Mouse (Mus musculus): ENCODE measurements around the gene Tmem217. TPM values are rescaled to one million over a fixed set of nuclear protein-coding genes. Genes with fewer than 3 reads are reported as not detected.

Tmem217 gene
- total and polyA plus RNA-seq, 3 experiments = 0.26 to 0.76 TPM; not detected in 1

DNA sequence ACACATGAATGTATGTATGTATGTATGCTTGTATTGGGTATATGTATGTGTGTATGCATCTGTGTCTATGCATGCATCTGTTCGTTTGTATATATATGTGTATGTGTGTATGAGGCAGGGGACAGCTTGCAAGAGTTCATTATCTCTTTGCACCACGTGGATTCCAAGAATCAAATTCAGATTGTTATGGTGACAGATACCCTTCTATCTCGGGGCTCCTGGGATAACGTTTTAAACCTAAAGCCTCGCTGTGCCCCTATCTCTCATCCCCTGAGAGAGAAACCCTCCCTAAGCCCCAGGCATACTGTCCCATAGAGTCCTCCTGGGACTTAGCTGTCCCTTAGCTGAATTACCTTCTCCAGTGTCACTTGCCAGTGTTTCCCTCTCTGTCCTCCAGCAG is 31.4 kb upstream of the Tmem217 start:
- Histone ChIP-seq H3K4me3 (replicated peaks in 1 of 3; ENCODE audit: low read depth in 2 of 3, low read length in 2 of 3, poor library complexity in 1 of 3) (no peak overlapping the region), H3K27ac (ENCODE audit: insufficient read depth, low read depth) (no peak overlapping the region), H3K79me2 (replicated peaks; ENCODE audit: control insufficient read depth, extremely low read depth, insufficient read depth, poor library complexity, severe bottlenecking) (no peaks in the 10 kb centered on the region), H3K27me3 (replicated peaks) (no peaks in the 10 kb centered on the region), H3K36me3 (replicated peaks in 1 of 2; ENCODE audit: control insufficient read depth in 1 of 2, insufficient read depth in 1 of 2, low read length in 1 of 2) (peaks cover 35 to 69% of the 10 kb centered on the region in 2 experiments), H3K9ac (ENCODE audit: insufficient read depth, low read depth) (no peak overlapping the region), H3K4me2 (ENCODE audit: insufficient read depth, low read depth, poor library complexity, severe bottlenecking) (no peak overlapping the region), H3K4me1 (ENCODE audit: control insufficient read depth in 1 of 2, insufficient read depth in 2 of 2) (peaks cover 0 to 17% of the 10 kb centered on the region in 2 experiments; a peak in 2 of 4 replicates), H3K9me3 (replicated peaks; ENCODE audit: low read length) (no peaks in the 10 kb centered on the region)
- DNase-seq (ENCODE audit: extremely low read depth) = no peak
- dilution Hi-C loops (cut with MboI; ENCODE audit: extremely low pct_ligation_motif_present, extremely low pct_unique_long_range_greater_than_20kb, low sequenced_read_pairs) = no loop called here
- in situ Hi-C loops (cut with MboI; ENCODE audit: low pct_ligation_motif_present, low pct_unique_long_range_greater_than_20kb, low sequenced_read_pairs) = no loop called here
- TF ChIP-seq JUND (conservative IDR thresholded peaks at IDR 0.05; ENCODE audit: low read depth, low read length) (no peak), UBTF (IDR thresholded peaks at IDR 0.05; ENCODE audit: low read depth, low read length) (no peak), SIN3A (IDR thresholded peaks at IDR 0.05; ENCODE audit: low read length) (no peak), MAZ (IDR thresholded peaks at IDR 0.05; ENCODE audit: low read depth, low read length) (no peak), MYC (IDR thresholded peaks at IDR 0.05; ENCODE audit: low read depth, low read length) (no peak), KAT2A (IDR thresholded peaks at IDR 0.05; ENCODE audit: insufficient replicate concordance, low read length) (no peak), USF1 (IDR thresholded peaks at IDR 0.05; ENCODE audit: low read depth, low read length) (no peak), EP300 (IDR thresholded peaks at IDR 0.05; ENCODE audit: low read length) (no peak), POLR2AphosphoS2 (IDR thresholded peaks at IDR 0.05; ENCODE audit: low read depth, low read length) (no peak), ETS1 (conservative IDR thresholded peaks at IDR 0.05; ENCODE audit: low read depth, low read length) (no peak)

DNA sequence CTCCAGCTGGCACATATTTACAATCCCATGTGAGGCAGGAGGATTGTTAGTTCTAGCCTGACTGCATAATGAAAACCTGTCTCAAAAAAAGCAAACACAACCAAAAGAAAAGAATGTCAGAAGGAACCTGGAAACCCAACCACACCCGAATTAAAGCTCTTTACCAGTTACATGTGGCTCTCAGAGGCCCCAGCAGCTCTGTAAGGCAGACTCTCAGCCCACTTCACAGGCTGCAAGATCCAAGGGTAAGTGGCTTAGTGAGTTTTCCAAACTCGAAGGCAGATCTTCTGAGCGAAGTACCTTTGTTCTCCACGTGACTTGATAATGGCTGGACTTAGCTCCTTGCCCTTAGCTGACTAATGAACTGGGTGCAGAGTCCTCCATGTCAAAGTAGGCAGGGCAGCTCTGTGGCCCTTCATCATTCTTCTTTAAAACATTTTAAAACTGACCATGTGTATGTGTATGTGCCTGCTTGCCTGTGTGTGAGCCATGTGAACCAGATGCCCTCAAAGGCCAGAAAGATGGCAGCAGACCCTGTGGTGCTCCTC is 27.5 kb upstream of the Tmem217 start:
- no peaks in the 10 kb centered on the region for H3K27me3 ChIP-seq (replicated peaks)
- no peak overlapping the region for H3K4me3 ChIP-seq (replicated peaks in 1 of 3; ENCODE audit: low read depth in 2 of 3, low read length in 2 of 3, poor library complexity in 1 of 3)
- H3K9ac ChIP-seq (ENCODE audit: insufficient read depth, low read depth) = no peak overlapping the region
- H3K79me2 ChIP-seq (replicated peaks; ENCODE audit: control insufficient read depth, extremely low read depth, insufficient read depth, poor library complexity, severe bottlenecking) = no peaks in the 10 kb centered on the region
- H3K4me1 ChIP-seq (ENCODE audit: control insufficient read depth in 1 of 2, insufficient read depth in 2 of 2) = peaks cover 0 to 8% of the 10 kb centered on the region in 2 experiments; a peak in 2 of 4 replicates
- dilution Hi-C loops (cut with MboI; ENCODE audit: extremely low pct_ligation_motif_present, extremely low pct_unique_long_range_greater_than_20kb, low sequenced_read_pairs) = no loop called here
- in situ Hi-C loops (cut with MboI; ENCODE audit: low pct_ligation_motif_present, low pct_unique_long_range_greater_than_20kb, low sequenced_read_pairs) = no loop called here
- TF ChIP-seq ZNF384 (IDR thresholded peaks at IDR 0.05; ENCODE audit: low read depth, low read length) = no peak
- TF ChIP-seq POLR2AphosphoS2 (IDR thresholded peaks at IDR 0.05; ENCODE audit: low read depth, low read length) = no peak
- no peak for TF ChIP-seq ZC3H11A (IDR thresholded peaks at IDR 0.05; ENCODE audit: low read depth, low read length)
- TF ChIP-seq SMC3 (IDR thresholded peaks at IDR 0.05; ENCODE audit: low read depth, low read length) = no peak
- TF ChIP-seq GABPA (IDR thresholded peaks at IDR 0.05; ENCODE audit: insufficient replicate concordance, low read depth, low read length) = no peak
- TF ChIP-seq ZMIZ1 (IDR thresholded peaks at IDR 0.05; ENCODE audit: low read depth, low read length) = no peak
- no peak for TF ChIP-seq ETS1 (conservative IDR thresholded peaks at IDR 0.05; ENCODE audit: low read depth, low read length)
- TF ChIP-seq IRF4 (IDR thresholded peaks at IDR 0.05; ENCODE audit: low read depth, low read length) = no peak
- no peak for TF ChIP-seq USF1 (IDR thresholded peaks at IDR 0.05; ENCODE audit: low read depth, low read length)
- TF ChIP-seq NELFE (IDR thresholded peaks at IDR 0.05; ENCODE audit: low read depth, low read length) = no peak
- TF ChIP-seq ELF1 (IDR thresholded peaks at IDR 0.05; ENCODE audit: low read depth, low read length) = no peak
- TF ChIP-seq USF2 (conservative IDR thresholded peaks at IDR 0.05; ENCODE audit: low read depth, low read length) = no peak
- TF ChIP-seq HCFC1 (IDR thresholded peaks at IDR 0.05; ENCODE audit: low read depth, low read length) = no peak
- no peak for TF ChIP-seq RAD21 (IDR thresholded peaks at IDR 0.05; ENCODE audit: low read depth, low read length)
- no peak for TF ChIP-seq MYC (IDR thresholded peaks at IDR 0.05; ENCODE audit: low read depth, low read length)
- no peak for TF ChIP-seq ZKSCAN1 (IDR thresholded peaks at IDR 0.05; ENCODE audit: borderline replicate concordance, low read depth, low read length)
- no peak for TF ChIP-seq MEF2A (IDR thresholded peaks at IDR 0.05; ENCODE audit: borderline replicate concordance, low read depth, low read length)
- TF ChIP-seq TBP (conservative IDR thresholded peaks at IDR 0.05; ENCODE audit: low read depth, low read length) = no peak
- no peaks in the 10 kb centered on the region for H3K9me3 ChIP-seq (replicated peaks; ENCODE audit: low read length)
- H3K36me3 ChIP-seq (replicated peaks in 1 of 2; ENCODE audit: control insufficient read depth in 1 of 2, insufficient read depth in 1 of 2, low read length in 1 of 2) = peaks cover 51 to 85% of the 10 kb centered on the region in 2 experiments
- no peak overlapping the region for H3K27ac ChIP-seq (ENCODE audit: insufficient read depth, low read depth)
- no peak for DNase-seq (ENCODE audit: extremely low read depth)
- H3K4me2 ChIP-seq (ENCODE audit: insufficient read depth, low read depth, poor library complexity, severe bottlenecking) = no peak overlapping the region

Measured in CH12.LX (cell line).